In genomic region chr5:121849478-121850349, GRCm38 (mm10) we compare ENCODE assay signal across 8 mouse cellular contexts. TPM values are rescaled to one million over a fixed set of nuclear protein-coding genes. Genes with fewer than 3 reads are reported as not detected.
DNase-seq lines count a peak whose midpoint lies in the region; ATAC-seq and TF ChIP-seq lines count a peak whose summit lies in the region.

No protein-coding gene starts in this region.

- peak overlapping the region; percentile 82 for H3K4me2 ChIP-seq in heart, embryonic 11.5 days
- H3K4me2 ChIP-seq in embryonic facial prominence, embryonic 11.5 days (ENCODE audit: low read depth, low read length), result peak overlapping the region; percentile 71
- H3K4me2 ChIP-seq in intestine, postnatal 0 days (replicated peaks; ENCODE audit: low read depth), result peak overlapping the region; percentile 78
- H3K4me2 ChIP-seq in midbrain, embryonic 11.5 days, result peak overlapping the region; percentile 56

- H3K4me3 ChIP-seq in heart, embryonic 11.5 days (ENCODE audit: low read depth, low read length), result peak overlapping the region; percentile 86
- H3K4me3 ChIP-seq in embryonic facial prominence, embryonic 11.5 days (ENCODE audit: low read depth, low read length), result peak overlapping the region; percentile 90
- H3K4me3 ChIP-seq in intestine, postnatal 0 days (ENCODE audit: low read depth, low read length), result peak overlapping the region; percentile 89
- peak overlapping the region; percentile 84 for H3K4me3 ChIP-seq in midbrain, embryonic 11.5 days (ENCODE audit: low read depth, low read length)

- peaks cover 3% of the 10 kb centered on the region; the same call in 1 of the 2 replicates for H3K27me3 ChIP-seq in heart, embryonic 11.5 days (ENCODE audit: control insufficient read depth, insufficient read depth, low read length)
- H3K27me3 ChIP-seq in embryonic facial prominence, embryonic 11.5 days (ENCODE audit: control insufficient read depth, insufficient read depth, low read length), result no peaks in the 10 kb centered on the region; the same call in 1 of the 2 replicates
- no peaks in the 10 kb centered on the region for H3K27me3 ChIP-seq in intestine, postnatal 0 days (replicated peaks; ENCODE audit: control insufficient read depth, insufficient read depth, low read length)
- H3K27me3 ChIP-seq in midbrain, embryonic 11.5 days (ENCODE audit: control insufficient read depth, insufficient read depth, low read length), result no peaks in the 10 kb centered on the region

- intact Hi-C loops in heart, postnatal 25 days (cut with DNase I), result loop anchor here (10.0 kb wide), 1 partner anchor 55 kb away; no protein-coding TSS in a partner anchor

- WGBS in heart, embryonic 11.5 days (ENCODE audit: insufficient replicate concordance), result 41% methylated on average over 20 of the region's 20 CpGs
- WGBS in embryonic facial prominence, embryonic 11.5 days, result 43% methylated on average over 20 of the region's 20 CpGs
- 23% methylated on average over 20 of the region's 20 CpGs for WGBS in intestine, postnatal 0 days
- 43% methylated on average over 20 of the region's 20 CpGs for WGBS in midbrain, embryonic 11.5 days

- no peak for TF ChIP-seq CTCF in intestine, postnatal 0 days (IDR thresholded peaks at IDR 0.05; ENCODE audit: low read depth)

- peaks cover 8% of the 10 kb centered on the region for H3K36me3 ChIP-seq in heart, embryonic 11.5 days (ENCODE audit: control insufficient read depth, insufficient read depth, low read length)
- peaks cover 14% of the 10 kb centered on the region for H3K36me3 ChIP-seq in embryonic facial prominence, embryonic 11.5 days (replicated peaks; ENCODE audit: control insufficient read depth, insufficient read depth, low read depth, low read length)
- H3K36me3 ChIP-seq in intestine, postnatal 0 days (ENCODE audit: control insufficient read depth, insufficient read depth), result peaks cover 29% of the 10 kb centered on the region
- peaks cover 8% of the 10 kb centered on the region; the same call in 1 of the 2 replicates for H3K36me3 ChIP-seq in midbrain, embryonic 11.5 days (ENCODE audit: control insufficient read depth, insufficient read depth, low read length)

- no peaks in the 10 kb centered on the region for H3K9me3 ChIP-seq in heart, embryonic 11.5 days (replicated peaks; ENCODE audit: control insufficient read depth, low read length)
- no peaks in the 10 kb centered on the region for H3K9me3 ChIP-seq in embryonic facial prominence, embryonic 11.5 days (replicated peaks; ENCODE audit: control insufficient read depth, low read length)
- H3K9me3 ChIP-seq in intestine, postnatal 0 days (ENCODE audit: control insufficient read depth), result no peaks in the 10 kb centered on the region
- no peaks in the 10 kb centered on the region for H3K9me3 ChIP-seq in midbrain, embryonic 11.5 days (ENCODE audit: control insufficient read depth, low read length)

- H3K4me1 ChIP-seq in heart, embryonic 11.5 days (ENCODE audit: control insufficient read depth, insufficient read depth, low read length), result peaks cover 24% of the 10 kb centered on the region
- H3K4me1 ChIP-seq in embryonic facial prominence, embryonic 11.5 days (ENCODE audit: control insufficient read depth, insufficient read depth, low read length), result peaks cover 6% of the 10 kb centered on the region; the same call in 1 of the 2 replicates
- 0 out of 2 replicates have a peak, but pooled peaks cover 5% of the 10 kb centered on the region for H3K4me1 ChIP-seq in intestine, postnatal 0 days (replicated peaks; ENCODE audit: control insufficient read depth, insufficient read depth, low read length)
- peaks cover 17% of the 10 kb centered on the region for H3K4me1 ChIP-seq in midbrain, embryonic 11.5 days (ENCODE audit: control insufficient read depth, insufficient read depth, low read length)

- no peak for DNase-seq in heart, postnatal 25 days (ENCODE audit: low spot score)
- no peak for DNase-seq in embryonic facial prominence, embryonic 11.5 days (ENCODE audit: low spot score)
- DNase-seq in midbrain, embryonic 11.5 days (ENCODE audit: low spot score, missing footprints), result no peak
- no peak for DNase-seq in thymus, adult 18-20 months
- no peak for DNase-seq in adrenal gland, adult 8-10 months
- DNase-seq in urinary bladder, postnatal 4 days (ENCODE audit: low spot score in 2 of 2), result no peak

- H3K27ac ChIP-seq in heart, embryonic 11.5 days (ENCODE audit: low read depth, low read length), result no peak overlapping the region
- no peak overlapping the region for H3K27ac ChIP-seq in embryonic facial prominence, embryonic 11.5 days (replicated peaks; ENCODE audit: low read depth, low read length)
- H3K27ac ChIP-seq in intestine, postnatal 0 days (ENCODE audit: low read depth, low read length), result peak overlapping the region; percentile 89
- H3K27ac ChIP-seq in midbrain, embryonic 11.5 days (ENCODE audit: low read depth, low read length), result no peak overlapping the region

- no peak for ATAC-seq in heart, embryonic 11.5 days (replicated peaks; ENCODE audit: insufficient number of reproducible peaks, low FRiP score, low TSS enrichment)
- no peak for ATAC-seq in embryonic facial prominence, embryonic 11.5 days (replicated peaks; ENCODE audit: insufficient number of reproducible peaks, low FRiP score, low TSS enrichment, low read depth)
- peak; percentile 25 for ATAC-seq in intestine, postnatal 0 days
- ATAC-seq in midbrain, embryonic 11.5 days (ENCODE audit: low FRiP score), result no peak

- peak overlapping the region; percentile 90 for H3K9ac ChIP-seq in heart, embryonic 11.5 days (ENCODE audit: low read depth, low read length)
- peak overlapping the region; percentile 86 for H3K9ac ChIP-seq in embryonic facial prominence, embryonic 11.5 days (replicated peaks; ENCODE audit: low read length)
- peak overlapping the region; percentile 88 for H3K9ac ChIP-seq in intestine, postnatal 0 days (ENCODE audit: low read depth, low read length)
- peak overlapping the region; percentile 93 for H3K9ac ChIP-seq in midbrain, embryonic 11.5 days (ENCODE audit: low read length)

RNA-seq across cellular contexts. Expression of gene Pheta1, which starts 0.9 kb away (rescaled TPM):
- polyA plus RNA-seq in heart, embryonic 11.5 days (2014; fragmentation: Nextera tagmentation; extraction: Ambion mirVana), result 10.6 and 11.8 TPM in 2 replicates
- 10 to 100 TPM; 12.2 to 13.2 TPM for total RNA-seq in heart, postnatal 25 days (2021)
- polyA plus RNA-seq in embryonic facial prominence, embryonic 11.5 days (2014; fragmentation: Nextera tagmentation; extraction: Ambion mirVana), result 25.2 and 27.4 TPM in 2 replicates
- polyA plus RNA-seq in intestine, postnatal 0 days (2015; fragmentation: Nextera tagmentation; extraction: Ambion mirVana), result 65.0 and 66.5 TPM in 2 replicates
- polyA plus RNA-seq in midbrain, embryonic 11.5 days (2014; fragmentation: Nextera tagmentation; extraction: Ambion mirVana), result 25.9 and 27.9 TPM in 2 replicates
- 1 to 10 TPM; 6.3 to 9.5 (median 7.5) TPM for total RNA-seq in adrenal gland, adult 8-10 months (2022)

RNA-seq across cellular contexts. Expression of gene Sh2b3, which starts 12.3 kb away (rescaled TPM):
- polyA plus RNA-seq in heart, embryonic 11.5 days (2014; fragmentation: Nextera tagmentation; extraction: Ambion mirVana), result 16.8 and 17.2 TPM in 2 replicates
- 10 to 100 TPM; 20.3 to 27.3 TPM for total RNA-seq in heart, postnatal 25 days (2021)
- polyA plus RNA-seq in embryonic facial prominence, embryonic 11.5 days (2014; fragmentation: Nextera tagmentation; extraction: Ambion mirVana), result 7.8 and 8.7 TPM in 2 replicates
- polyA plus RNA-seq in intestine, postnatal 0 days (2015; fragmentation: Nextera tagmentation; extraction: Ambion mirVana), result 11.8 and 12.2 TPM in 2 replicates
- 5.8 and 9.4 TPM in 2 replicates for polyA plus RNA-seq in midbrain, embryonic 11.5 days (2014; fragmentation: Nextera tagmentation; extraction: Ambion mirVana)
- 10 to 100 TPM; 34.5 to 37.3 (median 36.0) TPM for total RNA-seq in adrenal gland, adult 8-10 months (2022)
